Mouse (Mus musculus) MEL (cell line): ENCODE measurements around the gene Lrrc61. TPM values are rescaled to one million over a fixed set of nuclear protein-coding genes. Genes with fewer than 3 reads are reported as not detected.

Source experiments
- DNase-seq: peaks from one replicate; pipeline ENCODE4 v3.0.0; 2011; ENCODE audit warnings: low read depth, low spot score
- H3K27ac ChIP-seq: 2 replicates; pipeline ENCODE4 v1.5.1; 2012; ENCODE audit warnings: low read depth, mild to moderate bottlenecking, control low read depth, low read length, moderate library complexity; ENCODE audit not compliant: control insufficient read depth
- H3K27me3 ChIP-seq, 2 experiments: fragments of 150-350 bp in 1 of 2; sonication (generic) in 1 of 2; 2 replicates each; pipeline ENCODE4 v1.6.1; 2012; ENCODE audit warnings: low read length in 2 of 2, mild to moderate bottlenecking in 2 of 2, improper control_type of control experiment in 1 of 2, moderate library complexity in 1 of 2; ENCODE audit not compliant: insufficient read depth in 2 of 2, control insufficient read depth in 1 of 2
- H3K36me3 ChIP-seq, 2 experiments: 2 replicates each; pipeline ENCODE4 v1.6.1; 2012 to 2014; ENCODE audit warnings: low read length in 2 of 2, improper control_type of control experiment in 1 of 2, inconsistent platforms in 1 of 2, mild to moderate bottlenecking in 1 of 2; ENCODE audit not compliant: insufficient read depth in 2 of 2, control insufficient read depth in 1 of 2
- H3K4me1 ChIP-seq, 2 experiments: fragments of 150-350 bp in 1 of 2; sonication (generic) in 1 of 2; 2 replicates each; pipeline ENCODE4 v1.6.1; 2012; ENCODE audit warnings: low read length in 2 of 2, improper control_type of control experiment in 1 of 2, mild to moderate bottlenecking in 1 of 2; ENCODE audit not compliant: insufficient read depth in 2 of 2, control insufficient read depth in 1 of 2
- H3K4me3 ChIP-seq, 2 experiments: fragments of 150-350 bp in 1 of 2; sonication (generic) in 1 of 2; 2 replicates each; pipeline ENCODE4 v1.5.1; 2012; ENCODE audit warnings: low read depth in 2 of 2, low read length in 2 of 2, mild to moderate bottlenecking in 2 of 2, moderate library complexity in 2 of 2, control low read depth in 1 of 2, improper control_type of control experiment in 1 of 2; ENCODE audit not compliant: control insufficient read depth in 1 of 2, insufficient read depth in 1 of 2
- H3K79me2 ChIP-seq: 2 replicates; pipeline ENCODE4 v1.6.1; 2012; ENCODE audit warnings: mild to moderate bottlenecking, low read length, moderate library complexity; ENCODE audit not compliant: control insufficient read depth, poor library complexity, insufficient read depth
- H3K9ac ChIP-seq: 2 replicates; pipeline ENCODE4 v1.6.1; 2012; ENCODE audit warnings: low read depth, mild to moderate bottlenecking, control low read depth, low read length, moderate library complexity; ENCODE audit not compliant: control insufficient read depth, poor library complexity, severe bottlenecking
- H3K9me3 ChIP-seq: fragments of 150-350 bp; sonication (generic); replicated peaks from 2 replicates; pipeline ENCODE4 v1.6.1; 2012; ENCODE audit warnings: mild to moderate bottlenecking, low read length, improper control_type of control experiment, moderate library complexity; ENCODE audit not compliant: insufficient read depth
- CTCF ChIP-seq, 3 experiments: IDR thresholded peaks in 2 of 3; conservative IDR thresholded peaks in 1 of 3; 2 replicates each; pipeline ENCODE4 v1.5.1; 2011 to 2012; ENCODE audit warnings: low read length in 3 of 3, low read depth in 2 of 3, mild to moderate bottlenecking in 2 of 3, improper control_type of control experiment in 1 of 3, inconsistent platforms in 1 of 3, mixed read lengths in 1 of 3, moderate library complexity in 1 of 3; ENCODE audit not compliant: control insufficient read depth in 1 of 3, insufficient read depth in 1 of 3, poor library complexity in 1 of 3, severe bottlenecking in 1 of 3
- GABPA ChIP-seq: IDR thresholded peaks from 2 replicates; pipeline ENCODE4 v1.6.1; 2012; ENCODE audit warnings: low read depth, mild to moderate bottlenecking, inconsistent platforms, low read length, improper control_type of control experiment, moderate library complexity
- HCFC1 ChIP-seq: IDR thresholded peaks from 2 replicates; pipeline ENCODE4 v1.6.1; 2012; ENCODE audit warnings: low read depth, mild to moderate bottlenecking, inconsistent platforms, low read length, improper control_type of control experiment, moderate library complexity
- MAX ChIP-seq: IDR thresholded peaks from 2 replicates; pipeline ENCODE4 v1.6.1; 2011; ENCODE audit warnings: low read length, improper control_type of control experiment
- MYB ChIP-seq: IDR thresholded peaks from 2 replicates; pipeline ENCODE4 v1.6.1; 2011; ENCODE audit warnings: mild to moderate bottlenecking, low read depth, low read length, improper control_type of control experiment
- NELFE ChIP-seq: IDR thresholded peaks from 2 replicates; pipeline ENCODE4 v1.6.1; 2011; ENCODE audit warnings: low read depth, low read length, improper control_type of control experiment
- POLR2A ChIP-seq, 2 experiments: IDR thresholded peaks; 2 replicates each; pipeline ENCODE4 v1.6.1; 2011 to 2012; ENCODE audit warnings: low read length in 2 of 2, mild to moderate bottlenecking in 2 of 2, control low read depth in 1 of 2, improper control_type of control experiment in 1 of 2, low read depth in 1 of 2, moderate library complexity in 1 of 2; ENCODE audit not compliant: control insufficient read depth in 1 of 2, insufficient read depth in 1 of 2, poor library complexity in 1 of 2
- POLR2AphosphoS5 ChIP-seq: IDR thresholded peaks from 2 replicates; pipeline ENCODE4 v1.6.1; 2012; ENCODE audit warnings: low read depth, borderline replicate concordance, mild to moderate bottlenecking, inconsistent platforms, low read length, moderate library complexity, mixed read lengths
- RAD21 ChIP-seq: IDR thresholded peaks from 2 replicates; pipeline ENCODE4 v1.6.1; 2011; ENCODE audit warnings: mild to moderate bottlenecking, low read depth, low read length, improper control_type of control experiment
- SMC3 ChIP-seq: IDR thresholded peaks from 2 replicates; pipeline ENCODE4 v1.6.1; 2011; ENCODE audit warnings: low read depth, low read length, improper control_type of control experiment
- TCF12 ChIP-seq: IDR thresholded peaks from 2 replicates; pipeline ENCODE4 v1.6.1; 2014; ENCODE audit warnings: low read depth, mild to moderate bottlenecking, inconsistent platforms, low read length, improper control_type of control experiment, moderate library complexity
- UBTF ChIP-seq: IDR thresholded peaks from 2 replicates; pipeline ENCODE4 v1.6.1; 2012; ENCODE audit warnings: low read depth, mild to moderate bottlenecking, inconsistent platforms, low read length, improper control_type of control experiment, moderate library complexity, borderline replicate concordance; ENCODE audit not compliant: insufficient read depth
- ZC3H11A ChIP-seq: IDR thresholded peaks from 2 replicates; pipeline ENCODE4 v1.6.1; 2012; ENCODE audit warnings: low read depth, mild to moderate bottlenecking, inconsistent platforms, low read length, improper control_type of control experiment
- ZMIZ1 ChIP-seq: IDR thresholded peaks from 2 replicates; pipeline ENCODE4 v1.6.1; 2012; ENCODE audit warnings: low read depth, mild to moderate bottlenecking, inconsistent platforms, low read length, improper control_type of control experiment, moderate library complexity
- polyA plus RNA-seq, 2 experiments: library from polyadenylated mRNA; stranded (reverse) in 1 of 2; unstranded in 1 of 2; fragments of >175 nt in 1 of 2; fragments of >200 nt in 1 of 2; gene quantifications; 2 replicates each; pipeline versions ENCODE4 v1.2.1 to v1.2.4; 2012; ENCODE audit warnings: low replicate concordance in 2 of 2, low read depth in 1 of 2; ENCODE audit not compliant: insufficient read length in 2 of 2, insufficient read depth in 1 of 2, missing spikeins in 1 of 2
- total RNA-seq: library from RNA; depleted of rRNA; stranded (reverse); fragments of 300-350 nt; gene quantifications from 2 replicates; pipeline ENCODE4 v1.2.3, GENCODE M21; 2012

The Lrrc61 gene
- total and polyA plus RNA-seq, 3 experiments = not detected

DNA sequence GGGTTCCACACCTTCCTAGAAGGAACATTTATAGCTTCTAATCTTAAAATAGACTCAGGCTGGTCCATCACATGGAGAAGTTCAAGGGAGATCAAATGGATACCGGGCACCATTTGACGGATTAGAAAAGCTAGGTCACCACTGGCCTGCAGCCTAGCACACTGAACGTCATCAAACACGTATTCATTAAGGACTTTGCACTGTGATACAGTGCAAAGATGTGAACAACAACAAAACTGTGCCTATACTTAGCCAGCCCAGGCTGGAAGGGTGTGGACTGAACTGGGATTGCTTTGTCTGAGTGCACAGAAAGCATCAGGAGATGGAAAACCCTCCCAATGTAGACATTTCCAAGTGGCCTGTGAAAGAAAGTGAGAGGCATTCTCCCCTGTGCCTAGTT is 777 bp upstream of the Lrrc61 start:
- Histone ChIP-seq H3K9me3 (no peaks in the 10 kb centered on the region), H3K79me2 (no peaks in the 10 kb centered on the region), H3K4me3 (no peak overlapping the region), H3K36me3 (no peaks in the 10 kb centered on the region), H3K27ac (no peak overlapping the region), H3K4me1 (no peaks in the 10 kb centered on the region), H3K9ac (no peak overlapping the region), H3K27me3 (no peaks in the 10 kb centered on the region)
- TF ChIP-seq UBTF = no peak
- TF ChIP-seq HCFC1 = no peak
- TF ChIP-seq MYB = no peak
- TF ChIP-seq GABPA = no peak
- DNase-seq = no peak

DNA sequence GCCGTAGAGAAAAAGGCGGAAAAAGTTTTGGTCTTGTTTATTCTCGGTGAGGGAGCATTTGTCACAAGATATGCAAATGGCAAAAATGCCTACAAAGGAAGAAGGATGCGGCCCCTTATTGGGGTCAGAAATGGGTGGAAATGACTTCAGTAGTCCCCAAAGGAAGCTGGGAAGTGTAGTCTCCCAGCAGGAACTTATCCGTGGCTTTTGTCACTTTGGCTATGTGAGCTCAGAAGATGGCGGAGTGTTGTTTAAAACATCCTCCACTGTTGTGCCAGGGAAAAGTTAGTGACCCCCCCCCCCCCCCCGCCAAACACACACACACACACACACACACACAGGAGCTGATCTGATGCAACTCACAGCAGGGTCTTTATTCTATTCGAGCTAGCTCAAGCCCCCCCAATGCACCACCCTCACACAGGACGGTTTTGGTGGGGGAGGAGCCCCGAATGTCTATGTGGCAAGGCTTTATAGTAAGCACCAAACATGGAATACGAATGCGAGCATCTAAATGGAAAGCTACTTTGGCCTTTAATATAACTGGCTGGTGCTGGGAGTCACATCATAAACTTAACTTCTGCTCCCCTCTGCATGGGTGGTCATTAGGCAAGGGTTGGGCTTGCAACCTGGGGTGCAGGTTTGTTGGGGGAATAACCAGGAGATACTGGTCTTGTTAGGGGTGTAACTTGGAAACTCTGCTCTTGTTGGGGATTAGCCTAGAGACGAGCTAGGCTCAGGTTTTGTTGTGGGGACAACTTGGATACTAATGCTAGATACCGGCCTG is 701 bp downstream of the Lrrc61 start:
- TF ChIP-seq GABPA (no peak), POLR2AphosphoS5 (no peak), ZC3H11A (no peak)
- H3K4me3 ChIP-seq = no peak overlapping the region
- no peak overlapping the region for H3K27ac ChIP-seq
- no peak for DNase-seq
- H3K27me3 ChIP-seq = no peaks in the 10 kb centered on the region
- no peak overlapping the region for H3K9ac ChIP-seq
- H3K4me1 ChIP-seq = no peaks in the 10 kb centered on the region
- H3K36me3 ChIP-seq = no peaks in the 10 kb centered on the region
- H3K79me2 ChIP-seq = no peaks in the 10 kb centered on the region
- no peaks in the 10 kb centered on the region for H3K9me3 ChIP-seq

DNA sequence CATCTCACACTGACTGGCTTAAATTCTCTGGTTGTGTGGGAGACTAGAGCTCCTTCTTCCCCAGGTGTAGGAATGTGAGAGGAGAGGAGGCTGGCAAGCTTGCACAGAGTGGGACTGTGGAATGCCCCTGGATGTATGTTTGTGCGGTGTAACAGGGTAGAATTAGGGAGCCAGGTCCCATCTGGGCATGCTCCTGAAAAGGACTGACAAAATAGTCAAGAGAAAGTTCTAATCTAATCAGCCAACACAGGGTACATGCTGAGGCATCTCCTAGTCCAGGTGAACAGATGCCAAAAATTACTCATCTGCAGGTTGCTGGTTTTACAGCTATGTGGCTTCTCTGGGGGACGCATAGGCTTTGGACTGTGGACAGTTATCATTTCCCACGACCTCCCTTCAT is 1.4 kb downstream of the Lrrc61 start:
- H3K9ac ChIP-seq = no peak overlapping the region
- DNase-seq = no peak
- H3K9me3 ChIP-seq = no peaks in the 10 kb centered on the region
- no peak overlapping the region for H3K27ac ChIP-seq
- H3K4me3 ChIP-seq = no peak overlapping the region
- no peaks in the 10 kb centered on the region for H3K4me1 ChIP-seq
- no peak for TF ChIP-seq SMC3
- TF ChIP-seq TCF12 = no peak
- TF ChIP-seq ZMIZ1 = no peak
- TF ChIP-seq RAD21 = no peak
- no peak for TF ChIP-seq MAX
- TF ChIP-seq NELFE = no peak
- TF ChIP-seq POLR2A (IDR thresholded peaks at IDR 0.05; ENCODE audit: control insufficient read depth in 1 of 2, insufficient read depth in 1 of 2, low read depth in 1 of 2, low read length in 2 of 2, poor library complexity in 1 of 2) = no peak
- TF ChIP-seq CTCF (IDR thresholded peaks at IDR 0.05 in 2 of 3, conservative IDR thresholded peaks at IDR 0.05 in 1 of 3; ENCODE audit: control insufficient read depth in 1 of 3, insufficient read depth in 1 of 3, low read depth in 2 of 3, low read length in 3 of 3, poor library complexity in 1 of 3, severe bottlenecking in 1 of 3) = no peak
- H3K36me3 ChIP-seq = no peaks in the 10 kb centered on the region
- H3K79me2 ChIP-seq = no peaks in the 10 kb centered on the region
- no peaks in the 10 kb centered on the region for H3K27me3 ChIP-seq
